Mouse (Mus musculus): ENCODE data around the gene Ptpdc1. TPM values are rescaled to one million over a fixed set of nuclear protein-coding genes. Genes with fewer than 3 reads are reported as not detected.
A peak's percentile ranks its signal among the peaks of the same experiment; 100 is the strongest.

Gene Ptpdc1
- total RNA-seq, 2 experiments from 2014 or later = 21.3 to 23.5 TPM

DNA sequence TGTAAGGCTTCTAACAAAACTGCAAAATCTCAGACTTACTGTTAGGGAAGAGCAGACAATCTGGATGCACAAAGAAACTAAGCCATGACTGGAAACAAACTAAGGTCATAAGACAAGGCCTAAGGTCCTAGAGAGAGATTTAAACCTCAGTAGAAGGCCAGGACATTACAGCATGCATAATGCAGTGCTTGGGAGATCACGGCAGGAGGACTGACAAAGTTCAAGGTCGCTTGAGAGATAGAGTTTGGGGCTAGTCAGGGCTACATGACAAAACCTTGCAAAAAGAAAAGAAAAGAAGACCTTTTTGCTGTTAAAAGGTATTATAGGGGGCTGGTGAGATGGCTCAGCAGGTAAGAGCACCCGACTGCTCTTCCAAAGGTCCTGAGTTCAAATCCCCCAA lies 22.2 kb downstream of the Ptpdc1 start:
- DNase-seq (ENCODE audit: extremely low spot score in 1 of 2, low spot score in 2 of 2) = no peak
- intact Hi-C loops (cut with DNase I) = no loop called here

DNA sequence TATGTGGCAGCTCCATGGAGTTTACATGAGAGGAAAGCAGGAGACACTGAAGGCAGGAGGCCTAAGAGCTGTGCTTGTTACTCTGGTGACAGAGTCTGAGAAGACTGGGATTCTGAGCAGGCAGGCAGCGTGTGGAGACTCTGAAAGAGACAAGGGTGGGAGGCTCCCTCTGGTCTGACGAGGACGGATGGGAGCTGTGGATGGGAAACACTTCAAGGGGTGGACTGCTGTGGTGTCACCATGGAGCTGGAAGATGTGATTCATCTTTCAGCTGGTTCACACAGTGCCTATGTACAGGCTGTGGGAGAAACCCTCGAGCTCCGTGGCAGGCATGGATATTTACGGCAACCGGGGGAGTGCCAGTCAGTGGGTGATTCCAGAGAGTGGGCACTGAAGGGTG lies 30.9 kb downstream of the Ptpdc1 start:
- peak in 1 of 2 experiments; percentile 9 for DNase-seq (ENCODE audit: extremely low spot score in 1 of 2, low spot score in 2 of 2)
- intact Hi-C loops (cut with DNase I) = no loop called here

DNA sequence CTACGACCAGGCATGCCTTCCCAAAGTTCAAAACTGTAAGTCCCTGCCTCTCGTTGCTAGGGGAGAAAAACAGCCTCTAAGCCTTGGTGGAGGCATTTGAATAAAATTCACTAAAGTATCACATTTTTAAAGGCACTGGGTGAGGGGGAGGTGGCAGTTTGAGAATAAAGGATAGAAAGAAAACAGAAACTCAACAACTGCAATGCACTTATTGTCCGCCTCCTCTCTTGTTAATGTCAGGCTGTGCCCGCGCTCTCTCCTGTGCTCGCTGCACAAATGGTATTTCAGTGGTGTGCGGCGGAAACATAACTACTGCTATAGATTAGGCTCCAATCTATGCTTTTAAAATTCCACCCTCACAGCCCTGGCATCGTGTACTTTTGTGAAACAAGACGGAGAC lies 31.4 kb downstream of the Ptpdc1 start:
- intact Hi-C loops (cut with DNase I) = no loop called here
- DNase-seq (ENCODE audit: extremely low spot score in 1 of 2, low spot score in 2 of 2) = no peak

DNA sequence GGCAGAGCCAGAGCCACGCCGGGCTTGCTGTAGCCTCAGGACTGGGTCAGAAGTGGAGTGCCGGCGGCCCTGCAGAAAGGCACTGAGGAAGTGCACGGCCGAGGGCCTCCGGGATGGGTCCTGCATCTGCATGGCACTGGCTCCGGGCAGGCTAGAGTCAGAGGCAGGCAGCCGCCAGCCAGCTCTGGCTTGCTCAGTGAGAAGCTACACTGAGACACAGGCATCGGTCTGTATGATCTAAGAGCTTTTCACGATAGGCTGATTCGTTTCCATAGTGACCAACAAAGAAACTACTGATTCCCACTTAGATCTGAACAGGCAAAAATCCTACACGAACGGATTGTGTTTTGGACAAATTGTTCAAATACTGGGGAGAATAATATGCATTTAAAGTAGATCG lies 32.3 kb downstream of the Ptpdc1 start:
- DNase-seq (ENCODE audit: extremely low spot score in 1 of 2, low spot score in 2 of 2) = peak; percentile 59 to 63
- intact Hi-C loops (cut with DNase I) = no loop called here

DNA sequence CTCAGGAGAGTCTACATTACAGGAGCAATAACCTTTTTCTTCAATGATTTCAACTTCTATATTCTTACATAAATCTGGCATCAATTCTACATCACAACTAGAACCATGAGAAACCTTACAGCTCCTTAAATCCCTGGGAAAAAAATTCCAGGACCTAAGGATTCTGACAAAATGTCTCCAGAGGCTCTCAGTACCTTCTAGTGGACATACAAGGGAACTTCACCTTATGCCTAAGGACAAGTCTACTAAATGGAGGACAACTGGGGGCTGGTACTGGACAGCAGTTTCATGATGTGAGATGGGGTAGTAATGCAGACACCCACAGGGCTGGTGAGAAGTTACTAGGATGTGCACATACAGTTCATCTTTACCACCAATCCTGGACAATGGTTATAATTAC lies 34.7 kb downstream of the Ptpdc1 start:
- DNase-seq (ENCODE audit: extremely low spot score in 1 of 2, low spot score in 2 of 2) = no peak
- intact Hi-C loops (cut with DNase I) = no loop called here

DNA sequence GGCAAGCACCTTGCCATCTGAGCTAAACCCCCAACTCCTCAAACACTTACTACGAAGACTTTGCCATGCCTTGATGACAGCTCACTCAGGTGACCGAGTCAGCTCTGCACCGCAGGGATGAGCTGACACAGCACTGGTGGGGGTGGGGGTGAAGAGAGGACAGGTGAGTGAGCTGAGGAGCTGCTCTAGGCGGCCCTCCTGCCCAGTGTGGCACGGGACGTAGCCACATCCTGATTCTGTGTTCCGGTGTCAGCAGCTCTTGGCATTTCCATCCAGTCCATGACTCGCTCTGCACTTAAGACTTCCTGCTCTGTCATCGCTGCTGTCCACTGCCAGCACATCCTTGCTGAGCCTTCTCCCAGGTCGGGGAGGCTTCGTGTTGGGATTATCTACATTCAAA lies 38.1 kb downstream of the Ptpdc1 start:
- no peak for DNase-seq (ENCODE audit: extremely low spot score in 1 of 2, low spot score in 2 of 2)
- intact Hi-C loops (cut with DNase I) = no loop called here

DNA sequence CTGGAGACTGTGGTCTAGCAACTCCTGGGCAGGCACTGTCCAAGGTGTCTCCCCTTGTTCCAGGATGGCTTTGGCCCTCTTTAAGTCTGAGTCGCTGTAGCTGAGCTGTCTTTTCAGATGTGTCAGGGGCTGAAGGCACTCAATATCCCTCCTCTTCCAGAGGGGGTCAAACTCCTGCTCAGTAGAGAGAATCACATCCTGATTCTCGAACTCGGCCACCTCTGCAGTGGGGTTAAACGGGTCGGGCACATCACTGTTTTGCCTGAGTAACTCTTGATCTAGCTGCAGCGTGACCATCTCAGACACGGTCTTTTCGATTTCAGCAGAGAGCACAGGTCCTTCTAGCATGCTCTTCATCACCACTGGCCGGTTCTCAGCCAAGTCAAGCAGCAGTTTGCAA lies 39.0 kb downstream of the Ptpdc1 start:
- intact Hi-C loops (cut with DNase I) = no loop called here
- no peak for DNase-seq (ENCODE audit: extremely low spot score in 1 of 2, low spot score in 2 of 2)

DNA sequence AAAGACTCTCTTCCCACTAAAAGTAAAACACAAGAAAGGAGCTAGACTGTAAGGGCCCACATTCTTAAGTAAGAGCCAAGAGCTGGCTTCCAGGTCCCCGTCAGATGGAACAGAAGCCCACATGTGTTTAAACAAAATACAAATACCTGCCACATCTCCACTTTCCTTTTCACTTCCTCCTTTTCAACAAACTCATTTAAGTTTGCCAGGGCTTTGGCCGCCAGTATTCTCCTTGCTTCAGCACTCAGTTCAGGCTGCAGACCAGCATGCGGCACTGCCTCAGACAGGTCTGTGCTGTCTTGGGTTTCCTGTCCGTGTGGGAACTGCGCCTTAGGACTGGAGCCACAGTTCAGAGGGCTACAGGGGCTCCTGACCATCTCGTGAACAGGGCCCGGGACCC lies 39.7 kb downstream of the Ptpdc1 start:
- intact Hi-C loops (cut with DNase I) = no loop called here
- DNase-seq (ENCODE audit: extremely low spot score in 1 of 2, low spot score in 2 of 2) = no peak

DNA sequence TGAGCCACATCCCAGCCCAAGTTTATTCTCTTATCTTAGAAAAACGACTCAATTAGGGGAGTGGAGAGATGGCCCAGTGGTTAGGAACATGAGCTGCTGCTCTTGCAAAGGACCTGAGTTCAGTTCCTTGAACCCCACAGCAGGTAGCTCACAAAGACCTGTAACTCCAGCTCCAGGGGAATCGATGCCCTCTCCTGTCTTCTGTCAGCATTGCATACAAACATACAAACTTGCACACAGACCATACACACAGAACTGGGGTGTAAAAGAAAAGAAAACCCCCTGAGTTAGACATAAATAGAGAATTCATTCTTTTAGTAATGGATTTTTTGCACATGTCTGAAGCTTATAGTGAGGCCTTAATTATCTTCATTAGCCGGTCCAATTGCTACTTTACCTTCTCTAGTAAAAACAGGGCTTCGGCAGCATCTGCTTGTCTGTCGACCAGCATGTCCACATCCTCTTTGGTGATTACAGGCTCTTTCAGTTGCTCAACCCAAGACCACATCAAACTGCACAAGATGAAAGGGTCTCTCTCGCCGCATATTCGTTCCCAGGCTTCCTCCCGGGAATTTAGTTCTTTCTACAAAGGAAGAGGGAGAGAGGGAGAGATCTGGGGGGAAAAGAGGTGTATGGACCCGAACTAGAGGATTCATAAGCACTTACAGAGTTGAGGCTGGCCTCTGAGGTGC lies 42.6 kb downstream of the Ptpdc1 start:
- DNase-seq (ENCODE audit: extremely low spot score in 1 of 2, low spot score in 2 of 2) = no peak
- intact Hi-C loops (cut with DNase I) = no loop called here

DNA sequence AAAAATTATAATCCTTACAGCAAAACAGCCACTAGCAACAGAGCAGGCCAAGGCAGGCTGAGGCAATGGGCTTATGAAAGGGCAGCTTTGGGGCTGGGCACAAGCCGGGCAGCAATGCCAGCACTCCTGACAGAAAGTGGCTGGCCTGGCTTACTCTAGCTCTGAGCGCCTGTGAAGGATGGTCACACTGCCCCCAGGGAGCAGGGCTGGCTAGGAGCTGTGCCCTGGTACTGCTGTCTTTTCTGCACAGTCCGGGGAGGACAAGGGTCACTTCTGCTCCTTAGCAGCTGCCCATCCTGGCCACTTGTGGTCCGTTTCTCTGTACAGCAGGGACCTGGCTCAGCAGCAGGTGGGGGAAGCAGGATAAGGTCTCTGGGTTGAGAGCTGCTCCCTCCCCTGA lies 46.8 kb downstream of the Ptpdc1 start:
- no peak for DNase-seq (ENCODE audit: extremely low spot score in 1 of 2, low spot score in 2 of 2)
- intact Hi-C loops (cut with DNase I) = loop anchor here (5.0 kb wide), 1 partner anchor 49 kb away; the partner anchor contains the start of gene Ptpdc1

DNA sequence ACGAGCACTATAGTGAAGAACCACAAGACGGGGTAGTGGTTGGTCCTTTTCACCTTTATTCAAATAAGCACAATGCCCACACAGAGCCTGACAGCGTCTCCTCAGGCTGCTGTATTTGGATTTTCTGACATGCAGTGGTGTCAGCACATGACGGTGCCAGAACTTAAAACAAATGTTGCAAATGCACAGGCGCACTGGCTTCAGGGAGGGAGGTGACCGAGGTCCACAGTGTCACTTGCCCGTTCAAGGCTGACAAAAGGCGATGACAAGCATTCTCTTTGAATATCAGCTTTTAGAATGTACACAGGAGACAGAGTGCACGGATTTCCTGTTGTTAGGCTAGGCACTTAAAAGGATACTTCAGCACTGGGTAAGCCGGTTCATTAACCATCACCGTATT lies 47.6 kb downstream of the Ptpdc1 start:
- intact Hi-C loops (cut with DNase I) = loop anchor here (5.0 kb wide), 1 partner anchor 49 kb away; the partner anchor contains the start of gene Ptpdc1
- no peak for DNase-seq (ENCODE audit: extremely low spot score in 1 of 2, low spot score in 2 of 2)

DNA sequence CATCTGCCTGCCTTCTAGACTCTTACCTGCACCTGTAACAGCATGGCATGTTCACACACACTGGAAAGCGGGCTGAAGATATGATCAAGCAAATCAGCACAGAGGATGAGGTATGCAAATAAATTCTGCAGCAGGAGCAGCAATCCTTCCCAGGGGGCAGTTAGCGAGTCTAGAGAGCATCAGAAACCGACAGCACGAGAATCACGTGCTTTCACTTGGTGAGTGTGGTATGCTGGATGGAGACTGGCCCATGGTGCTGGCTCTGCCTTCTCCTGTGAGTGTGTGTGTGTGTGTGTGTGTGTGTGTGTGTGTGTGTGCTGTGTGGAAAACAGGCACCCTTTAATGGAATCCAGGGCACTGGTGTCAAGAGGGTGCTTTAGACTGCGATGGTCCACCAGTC lies 48.5 kb downstream of the Ptpdc1 start:
- no peak for DNase-seq (ENCODE audit: extremely low spot score in 1 of 2, low spot score in 2 of 2)
- intact Hi-C loops (cut with DNase I) = loop anchor here (5.0 kb wide), 1 partner anchor 50 kb away; the partner anchor contains the start of gene Ptpdc1

DNA sequence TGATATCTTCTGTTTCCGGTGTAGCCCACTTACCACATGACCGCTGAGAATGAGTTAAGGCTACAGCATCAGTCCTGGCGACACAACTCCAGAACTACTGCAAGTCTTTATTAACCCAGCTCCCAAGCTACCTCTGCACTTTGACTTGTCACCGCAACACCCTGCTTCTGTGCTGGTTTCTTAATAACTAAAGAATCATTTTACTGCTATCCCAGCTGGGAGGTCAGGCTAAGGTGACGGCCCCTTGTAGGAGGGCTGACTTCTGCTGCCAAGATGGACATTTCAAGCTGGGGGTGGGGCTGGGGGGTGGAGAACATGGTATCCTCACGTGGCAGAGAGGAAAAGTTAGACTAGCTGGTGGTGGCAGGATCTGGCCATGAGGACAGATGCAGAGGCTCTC lies 50.7 kb downstream of the Ptpdc1 start:
- intact Hi-C loops (cut with DNase I) = loop anchor here (5.0 kb wide), 2 partner anchors 47 to 53 kb away; partner anchors contain the start of gene Ptpdc1
- no peak for DNase-seq (ENCODE audit: extremely low spot score in 1 of 2, low spot score in 2 of 2)

DNA sequence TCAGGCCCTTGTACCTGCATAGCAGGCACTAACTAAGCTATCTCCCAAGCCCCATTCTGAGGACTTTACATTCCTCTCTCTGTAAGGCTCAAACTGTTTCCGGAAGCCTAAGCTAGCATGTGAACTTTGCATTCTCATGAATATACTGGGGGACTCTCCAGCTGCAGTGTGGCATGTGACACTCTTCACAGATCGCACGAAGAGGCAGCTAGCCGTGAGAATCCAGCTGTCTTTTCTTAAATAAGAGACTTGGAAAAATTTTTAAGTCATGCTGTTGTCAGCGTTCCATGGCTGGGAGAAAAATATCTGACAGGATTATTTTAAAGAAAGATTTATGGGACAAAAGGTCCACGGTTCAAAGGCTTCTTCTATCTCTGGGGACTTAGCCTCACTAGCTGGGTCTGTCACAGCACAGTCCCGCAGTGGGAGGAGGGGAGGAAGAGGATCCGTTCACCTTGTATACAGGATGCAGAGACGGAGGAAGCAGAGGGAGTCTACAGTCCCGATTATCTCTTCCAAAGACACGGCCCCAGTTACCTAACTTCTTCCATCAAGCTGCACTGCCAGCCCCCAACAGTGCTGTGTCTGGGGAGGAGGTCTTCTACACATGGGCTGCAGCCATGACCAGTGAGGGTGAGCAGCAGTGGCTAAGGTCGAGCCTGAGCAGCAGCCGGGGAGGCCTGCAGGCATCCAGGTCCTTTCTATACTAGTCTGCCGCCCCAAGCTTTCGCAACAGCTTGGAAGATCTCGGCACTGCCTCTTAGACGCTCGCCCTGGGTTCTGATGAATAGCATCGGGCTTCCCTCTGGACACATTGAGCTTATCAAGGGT lies 51.7 kb downstream of the Ptpdc1 start:
- DNase-seq (ENCODE audit: extremely low spot score in 1 of 2, low spot score in 2 of 2) = no peak
- intact Hi-C loops (cut with DNase I) = loop anchor here (5.0 kb wide), 1 partner anchor 46 kb away; no protein-coding TSS in a partner anchor

DNA sequence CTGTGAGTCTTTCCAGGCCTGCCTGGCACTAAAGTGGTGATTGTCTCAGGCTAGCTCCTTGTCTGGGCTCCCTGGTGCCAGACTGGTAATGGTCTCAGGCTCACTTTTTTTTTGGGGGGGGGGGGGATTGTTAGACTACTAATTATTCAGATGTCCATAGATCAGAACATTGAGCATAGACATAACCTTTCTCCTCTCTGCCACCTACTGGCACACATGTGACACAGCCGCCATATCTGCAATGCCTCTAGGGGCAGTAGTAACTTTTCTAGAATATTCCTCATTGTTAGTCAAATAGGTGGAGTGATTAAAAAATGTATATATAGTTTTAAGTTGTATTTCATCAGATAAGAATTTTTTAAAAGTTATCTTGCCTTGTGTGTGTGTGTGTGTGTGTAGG lies 53.3 kb downstream of the Ptpdc1 start:
- peak; percentile 39 to 56 for DNase-seq (ENCODE audit: extremely low spot score in 1 of 2, low spot score in 2 of 2)
- intact Hi-C loops (cut with DNase I) = loop anchor here (5.0 kb wide), 1 partner anchor 45 kb away; no protein-coding TSS in a partner anchor

DNA sequence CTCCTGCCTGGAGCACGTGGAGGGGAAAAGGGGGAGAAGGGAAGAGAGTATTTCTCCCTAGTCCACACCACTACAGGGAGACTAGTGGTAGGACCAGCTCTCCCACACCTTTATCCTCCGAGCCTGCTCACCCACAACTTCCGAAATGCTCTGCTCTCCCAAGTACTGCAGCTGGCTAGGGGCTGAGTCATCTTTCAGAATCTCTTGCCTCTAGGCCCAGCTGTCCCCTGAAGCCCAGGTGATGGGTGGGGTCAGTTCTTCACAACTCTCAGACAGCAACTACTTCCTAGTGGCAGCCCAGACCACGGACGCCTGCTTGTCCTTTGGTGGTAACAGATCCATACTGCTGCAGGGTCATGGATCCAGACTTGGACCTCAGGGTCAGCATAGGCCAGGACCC lies 54.2 kb downstream of the Ptpdc1 start:
- intact Hi-C loops (cut with DNase I) = loop anchor here (5.0 kb wide), 1 partner anchor 44 kb away; no protein-coding TSS in a partner anchor
- DNase-seq (ENCODE audit: extremely low spot score in 1 of 2, low spot score in 2 of 2) = no peak

DNA sequence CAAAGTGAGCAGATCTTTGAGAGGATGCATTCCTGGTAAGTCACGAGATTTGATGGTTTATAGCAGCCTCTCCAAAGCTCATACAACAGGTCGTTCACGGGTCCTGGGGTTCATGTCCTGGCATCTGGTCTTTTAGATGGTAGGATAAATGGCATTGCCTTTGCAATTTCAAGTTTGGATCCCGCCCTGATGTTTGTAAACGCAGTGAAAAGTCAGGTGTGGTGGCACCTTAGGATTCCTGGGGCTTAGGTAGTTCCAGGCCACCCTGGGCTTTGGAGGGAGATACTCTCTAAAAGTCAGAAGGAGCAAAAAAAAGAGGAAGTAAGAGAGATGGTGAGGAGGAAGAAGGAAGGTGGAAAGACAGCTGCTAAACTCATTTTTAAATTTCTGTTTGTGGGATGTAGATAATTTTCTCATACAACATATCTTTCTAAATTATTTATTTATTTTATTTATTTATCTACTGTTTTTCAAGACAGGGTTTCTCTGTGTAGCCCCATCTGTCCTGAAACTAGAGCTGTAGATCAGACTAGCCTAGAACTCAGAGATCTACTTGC lies 55.8 kb downstream of the Ptpdc1 start:
- intact Hi-C loops (cut with DNase I) = loop anchor here (5.0 kb wide), 1 partner anchor 42 kb away; no protein-coding TSS in a partner anchor
- DNase-seq (ENCODE audit: extremely low spot score in 1 of 2, low spot score in 2 of 2) = no peak

DNA sequence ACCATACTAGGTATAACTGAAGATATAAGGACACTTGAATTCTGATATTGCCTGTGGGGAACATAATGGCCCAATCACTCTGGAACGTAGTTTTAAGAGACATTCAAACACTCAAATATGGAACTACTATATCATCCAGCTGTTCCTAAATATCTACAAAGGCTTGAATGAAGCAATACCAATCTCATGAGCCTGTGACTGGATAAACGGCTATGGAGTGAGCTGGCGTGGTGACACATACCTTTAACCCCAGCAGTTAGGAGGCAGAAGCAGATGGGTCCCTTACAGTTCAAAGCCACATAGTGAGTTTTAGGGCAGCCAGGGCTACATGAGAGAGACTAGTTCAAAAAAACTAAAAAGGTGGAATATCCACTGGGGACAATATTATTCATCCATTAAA lies 57.8 kb downstream of the Ptpdc1 start:
- DNase-seq (ENCODE audit: extremely low spot score in 1 of 2, low spot score in 2 of 2) = no peak
- intact Hi-C loops (cut with DNase I) = no loop called here

DNA sequence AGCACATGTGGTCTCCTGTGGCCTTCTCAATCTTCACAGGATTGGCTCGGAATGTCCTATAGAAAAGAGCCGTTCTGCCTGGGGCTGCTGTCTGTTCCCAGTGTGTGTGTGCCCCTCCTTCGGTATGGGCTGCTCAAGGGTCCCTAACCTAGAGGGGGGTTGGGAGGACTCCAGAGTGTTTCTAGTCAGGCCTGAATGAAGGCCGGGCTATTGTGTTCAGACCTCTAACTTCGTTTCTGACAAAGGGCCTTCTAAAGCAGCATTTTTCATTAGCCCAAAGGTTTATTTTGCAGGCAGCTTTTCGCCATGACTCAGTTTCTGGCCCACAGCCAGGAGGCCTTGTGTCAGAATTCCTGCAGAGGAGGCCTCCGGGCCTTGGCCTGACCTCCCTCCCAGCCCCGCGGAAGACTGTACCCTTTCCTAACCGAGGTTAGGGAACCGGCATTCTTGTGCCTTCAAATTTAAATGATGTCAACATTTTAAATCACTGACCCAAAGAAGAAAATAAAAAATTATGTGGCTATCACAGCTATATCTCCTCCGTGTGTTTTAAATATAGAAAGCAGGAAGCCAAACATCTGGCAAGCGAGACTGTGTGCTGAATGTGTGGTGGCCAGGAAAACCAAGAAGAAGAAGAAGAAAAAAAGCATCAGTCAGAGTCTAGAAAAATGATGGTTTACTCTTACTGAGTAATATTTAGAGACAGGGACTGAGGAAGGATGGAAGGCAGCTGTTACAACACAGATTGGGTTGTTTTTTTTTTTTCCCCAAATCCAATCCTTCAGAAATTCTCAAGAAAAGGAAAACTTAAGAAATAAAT lies 59.1 kb downstream of the Ptpdc1 start:
- intact Hi-C loops (cut with DNase I) = no loop called here

More for the DNA sequence above, 59.1 kb downstream of the Ptpdc1 start:
- DNase-seq (ENCODE audit: extremely low spot score in 1 of 2, low spot score in 2 of 2) = peak; percentile 27 to 91
